Mouse (Mus musculus): ENCODE measurements around the gene Thbs3. TPM values are rescaled to one million over a fixed set of nuclear protein-coding genes. Genes with fewer than 3 reads are reported as not detected.
A peak's percentile ranks its signal among the peaks of the same experiment; 100 is the strongest.

The Thbs3 gene
- polyA plus RNA-seq, 1 experiment from 2014 or later, result 24.2 TPM

GRCm38 (mm10) chr3:89256177-89256576 is 41.2 kb downstream of the Thbs3 start:
- peaks cover 9% of the 10 kb centered on the region; the same call in 1 of the 2 replicates for H3K4me1 ChIP-seq (ENCODE audit: control insufficient read depth, insufficient read depth, low read length)
- no peak overlapping the region for H3K9ac ChIP-seq (replicated peaks; ENCODE audit: low read depth, low read length)
- H3K4me2 ChIP-seq (replicated peaks; ENCODE audit: low read depth, low read length), result no peak overlapping the region
- 82% methylated on average over 5 of the region's 5 CpGs for WGBS
- H3K4me3 ChIP-seq (ENCODE audit: low read depth, low read length), result no peak overlapping the region
- ATAC-seq (ENCODE audit: insufficient number of reproducible peaks, insufficient read depth, low FRiP score, low read depth), result no peak
- no peaks in the 10 kb centered on the region for H3K9me3 ChIP-seq (ENCODE audit: control insufficient read depth, low read depth, low read length)
- no peak overlapping the region for H3K27ac ChIP-seq (ENCODE audit: low read length)
- no peaks in the 10 kb centered on the region for H3K36me3 ChIP-seq (ENCODE audit: control insufficient read depth, insufficient read depth, low read length)
- no peaks in the 10 kb centered on the region for H3K27me3 ChIP-seq (ENCODE audit: control insufficient read depth, insufficient read depth, low read length)

GRCm38 (mm10) chr3:89259076-89259475 is 44.1 kb downstream of the Thbs3 start, which contains the start of gene Dpm3:
TSS of gene Dpm3 (plus strand) at chr3:89259358.
- Histone ChIP-seq H3K9ac (replicated peaks; ENCODE audit: low read depth, low read length) (no peak within 1 kb of the TSS), H3K4me1 (ENCODE audit: control insufficient read depth, insufficient read depth, low read length) (no peaks in the 10 kb centered on the region), H3K27ac (ENCODE audit: low read length) (no peak within 1 kb of the TSS), H3K36me3 (ENCODE audit: control insufficient read depth, insufficient read depth, low read length) (no peaks in the 10 kb centered on the region), H3K4me2 (replicated peaks; ENCODE audit: low read depth, low read length) (no peak within 1 kb of the TSS), H3K27me3 (ENCODE audit: control insufficient read depth, insufficient read depth, low read length) (no peaks in the 10 kb centered on the region), H3K9me3 (ENCODE audit: control insufficient read depth, low read depth, low read length) (no peaks in the 10 kb centered on the region), H3K4me3 (ENCODE audit: low read depth, low read length) (no peak within 1 kb of the TSS)
- WGBS, result 49% methylated on average over 7 of the region's 7 CpGs
- ATAC-seq (ENCODE audit: insufficient number of reproducible peaks, insufficient read depth, low FRiP score, low read depth), result no peak

GRCm38 (mm10) chr3:89260211-89260610 is 45.2 kb downstream of the Thbs3 start:
- Histone ChIP-seq H3K9me3 (ENCODE audit: control insufficient read depth, low read depth, low read length) (no peaks in the 10 kb centered on the region), H3K4me1 (ENCODE audit: control insufficient read depth, insufficient read depth, low read length) (no peaks in the 10 kb centered on the region), H3K4me2 (replicated peaks; ENCODE audit: low read depth, low read length) (no peak overlapping the region), H3K4me3 (ENCODE audit: low read depth, low read length) (no peak overlapping the region), H3K27me3 (ENCODE audit: control insufficient read depth, insufficient read depth, low read length) (no peaks in the 10 kb centered on the region), H3K9ac (replicated peaks; ENCODE audit: low read depth, low read length) (no peak overlapping the region), H3K36me3 (ENCODE audit: control insufficient read depth, insufficient read depth, low read length) (no peaks in the 10 kb centered on the region), H3K27ac (ENCODE audit: low read length) (no peak overlapping the region)
- WGBS, result 44% methylated on average over 3 of the region's 3 CpGs
- ATAC-seq (ENCODE audit: insufficient number of reproducible peaks, insufficient read depth, low FRiP score, low read depth), result no peak

- no peak for ATAC-seq (ENCODE audit: insufficient number of reproducible peaks, insufficient read depth, low FRiP score, low read depth)
- Histone ChIP-seq H3K9ac (replicated peaks; ENCODE audit: low read depth, low read length) (no peak overlapping the region), H3K4me2 (replicated peaks; ENCODE audit: low read depth, low read length) (no peak overlapping the region), H3K4me3 (ENCODE audit: low read depth, low read length) (no peak overlapping the region), H3K27ac (ENCODE audit: low read length) (no peak overlapping the region), H3K4me1 (ENCODE audit: control insufficient read depth, insufficient read depth, low read length) (peaks cover 9% of the 10 kb centered on the region; the same call in 1 of the 2 replicates), H3K27me3 (ENCODE audit: control insufficient read depth, insufficient read depth, low read length) (no peaks in the 10 kb centered on the region), H3K36me3 (ENCODE audit: control insufficient read depth, insufficient read depth, low read length) (no peaks in the 10 kb centered on the region), H3K9me3 (ENCODE audit: control insufficient read depth, low read depth, low read length) (no peaks in the 10 kb centered on the region)
- 65% methylated on average over 10 of the region's 10 CpGs for WGBS
Observed at GRCm38 (mm10) chr3:89262417-89262816, 47.4 kb downstream of the Thbs3 start.

GRCm38 (mm10) chr3:89266439-89266893 is 51.5 kb downstream of the Thbs3 start:
- Histone ChIP-seq H3K36me3 (ENCODE audit: control insufficient read depth, insufficient read depth, low read length) (no peaks in the 10 kb centered on the region; the same call in 1 of the 2 replicates), H3K4me3 (ENCODE audit: low read depth, low read length) (peak overlapping the region; percentile 77)
- ATAC-seq (ENCODE audit: insufficient number of reproducible peaks, insufficient read depth, low FRiP score, low read depth), result peak; percentile 83

GRCm38 (mm10) chr3:89268916-89269315 is 53.9 kb downstream of the Thbs3 start:
- Histone ChIP-seq H3K4me2 (replicated peaks; ENCODE audit: low read depth, low read length) (0 out of 2 replicates have a peak overlapping the region, but pooled peaks have one; percentile 64), H3K9me3 (ENCODE audit: control insufficient read depth, low read depth, low read length) (no peaks in the 10 kb centered on the region), H3K27ac (ENCODE audit: low read length) (no peak overlapping the region; the same call in 1 of the 2 replicates), H3K4me3 (ENCODE audit: low read depth, low read length) (no peak overlapping the region), H3K9ac (replicated peaks; ENCODE audit: low read depth, low read length) (no peak overlapping the region), H3K4me1 (ENCODE audit: control insufficient read depth, insufficient read depth, low read length) (peaks cover 34% of the 10 kb centered on the region), H3K36me3 (ENCODE audit: control insufficient read depth, insufficient read depth, low read length) (no peaks in the 10 kb centered on the region; the same call in 1 of the 2 replicates), H3K27me3 (ENCODE audit: control insufficient read depth, insufficient read depth, low read length) (no peaks in the 10 kb centered on the region)
- 61% methylated on average over 8 of the region's 8 CpGs for WGBS
- no peak for ATAC-seq (ENCODE audit: insufficient number of reproducible peaks, insufficient read depth, low FRiP score, low read depth)

More at GRCm38 (mm10) chr3:89266439-89266893, 51.5 kb downstream of the Thbs3 start:
- no peaks in the 10 kb centered on the region for H3K27me3 ChIP-seq (ENCODE audit: control insufficient read depth, insufficient read depth, low read length)
- peak overlapping the region; percentile 40; the same call in 1 of the 2 replicates for H3K27ac ChIP-seq (ENCODE audit: low read length)
- H3K4me2 ChIP-seq (replicated peaks; ENCODE audit: low read depth, low read length), result peak overlapping the region; percentile 93
- H3K9me3 ChIP-seq (ENCODE audit: control insufficient read depth, low read depth, low read length), result no peaks in the 10 kb centered on the region
- peak overlapping the region; percentile 93 for H3K9ac ChIP-seq (replicated peaks; ENCODE audit: low read depth, low read length)
- under 1% methylated on average over 20 of the region's 20 CpGs for WGBS
- peaks cover 34% of the 10 kb centered on the region for H3K4me1 ChIP-seq (ENCODE audit: control insufficient read depth, insufficient read depth, low read length)

GRCm38 (mm10) chr3:89270051-89270755 is 55.2 kb downstream of the Thbs3 start, which contains the start of gene Slc50a1:
TSS of gene Slc50a1 (minus strand) at chr3:89270570.
- no peaks in the 10 kb centered on the region for H3K9me3 ChIP-seq (ENCODE audit: control insufficient read depth, low read depth, low read length)
- H3K4me2 ChIP-seq (replicated peaks; ENCODE audit: low read depth, low read length), result peak within 1 kb of the TSS; percentile 64
- H3K4me1 ChIP-seq (ENCODE audit: control insufficient read depth, insufficient read depth, low read length), result peaks cover 34% of the 10 kb centered on the region
- WGBS, result 2% methylated on average over 39 of the region's 39 CpGs
- ATAC-seq (ENCODE audit: insufficient number of reproducible peaks, insufficient read depth, low FRiP score, low read depth), result peak; percentile 39; the same call in 1 of the 2 replicates
- H3K27me3 ChIP-seq (ENCODE audit: control insufficient read depth, insufficient read depth, low read length), result no peaks in the 10 kb centered on the region
- peak within 1 kb of the TSS; percentile 51 for H3K4me3 ChIP-seq (ENCODE audit: low read depth, low read length)
- H3K27ac ChIP-seq (ENCODE audit: low read length), result peak within 1 kb of the TSS; percentile 68
- peak within 1 kb of the TSS; percentile 49 for H3K9ac ChIP-seq (replicated peaks; ENCODE audit: low read depth, low read length)
- H3K36me3 ChIP-seq (ENCODE audit: control insufficient read depth, insufficient read depth, low read length), result no peaks in the 10 kb centered on the region; the same call in 1 of the 2 replicates

- H3K9me3 ChIP-seq (ENCODE audit: control insufficient read depth, low read depth, low read length), result no peaks in the 10 kb centered on the region
- peak overlapping the region; percentile 64 for H3K4me2 ChIP-seq (replicated peaks; ENCODE audit: low read depth, low read length)
- peak overlapping the region; percentile 51 for H3K4me3 ChIP-seq (ENCODE audit: low read depth, low read length)
- peak overlapping the region; percentile 49; the same call in 1 of the 2 replicates for H3K9ac ChIP-seq (replicated peaks; ENCODE audit: low read depth, low read length)
- no peaks in the 10 kb centered on the region for H3K27me3 ChIP-seq (ENCODE audit: control insufficient read depth, insufficient read depth, low read length)
- ATAC-seq (ENCODE audit: insufficient number of reproducible peaks, insufficient read depth, low FRiP score, low read depth), result no peak
- WGBS, result 73% methylated on average over 6 of the region's 6 CpGs
- H3K4me1 ChIP-seq (ENCODE audit: control insufficient read depth, insufficient read depth, low read length), result peaks cover 32% of the 10 kb centered on the region
- H3K36me3 ChIP-seq (ENCODE audit: control insufficient read depth, insufficient read depth, low read length), result peaks cover 2% of the 10 kb centered on the region
- peak overlapping the region; percentile 68; the same call in 1 of the 2 replicates for H3K27ac ChIP-seq (ENCODE audit: low read length)
Observed at GRCm38 (mm10) chr3:89270891-89271290, 55.9 kb downstream of the Thbs3 start.

Measured in stomach, embryonic 14.5 days (tissue).